Mouse (Mus musculus): ENCODE measurements around the gene Cdon. TPM values are rescaled to one million over a fixed set of nuclear protein-coding genes. Genes with fewer than 3 reads are reported as not detected.

Cdon gene
- total RNA-seq, 1 experiment from 2014 or later: 22.1 TPM

- no peak for DNase-seq
Observed at GRCm38 (mm10) chr9:35493733-35494092, 72.8 kb downstream of the Cdon start.

- no peak for DNase-seq
Observed at GRCm38 (mm10) chr9:35494937-35495336, 74.0 kb downstream of the Cdon start.

- DNase-seq: no peak
Observed at GRCm38 (mm10) chr9:35495471-35495870, 74.5 kb downstream of the Cdon start.

- DNase-seq: no peak
Observed at GRCm38 (mm10) chr9:35499946-35500345, 79.0 kb downstream of the Cdon start.

- DNase-seq: no peak
Observed at GRCm38 (mm10) chr9:35502361-35503000, 81.6 kb downstream of the Cdon start.

- peak; percentile 53 for DNase-seq
Observed at GRCm38 (mm10) chr9:35508234-35508633, 87.3 kb downstream of the Cdon start.

GRCm38 (mm10) chr9:35513900-35514299, 93.0 kb downstream of the Cdon start:
- DNase-seq: no peak

- DNase-seq: no peak
Observed at GRCm38 (mm10) chr9:35516182-35516581, 95.3 kb downstream of the Cdon start.

- no peak for DNase-seq
Observed at GRCm38 (mm10) chr9:35516711-35517110, 95.8 kb downstream of the Cdon start.

GRCm38 (mm10) chr9:35518169-35518568, 97.2 kb downstream of the Cdon start, which contains the start of gene Gm1113:
TSS of gene Gm1113 (minus strand) at chr9:35518269.
- DNase-seq: no peak

GRCm38 (mm10) chr9:35520631-35521348, 99.9 kb downstream of the Cdon start:
- no peak for DNase-seq

- no peak for DNase-seq
Observed at GRCm38 (mm10) chr9:35522241-35522640, 101.3 kb downstream of the Cdon start.

GRCm38 (mm10) chr9:35522821-35523515, 102.0 kb downstream of the Cdon start:
- no peak for DNase-seq

- DNase-seq: peak; percentile 19
Observed at GRCm38 (mm10) chr9:35523541-35523940, 102.6 kb downstream of the Cdon start.

- peak; percentile 81 for DNase-seq
Observed at GRCm38 (mm10) chr9:35523941-35524411, 103.0 kb downstream of the Cdon start.

- DNase-seq: no peak
Observed at GRCm38 (mm10) chr9:35529141-35529540, 108.2 kb downstream of the Cdon start.

- no peak for DNase-seq
Observed at GRCm38 (mm10) chr9:35529796-35530195, 108.9 kb downstream of the Cdon start.

GRCm38 (mm10) chr9:35533266-35533665, 112.3 kb downstream of the Cdon start:
- DNase-seq: no peak

GRCm38 (mm10) chr9:35535110-35535509, 114.2 kb downstream of the Cdon start:
- DNase-seq: peak; percentile 63

GRCm38 (mm10) chr9:35535876-35536275, 114.9 kb downstream of the Cdon start:
- no peak for DNase-seq

- DNase-seq: no peak
Observed at GRCm38 (mm10) chr9:35539001-35539750, 118.2 kb downstream of the Cdon start.

GRCm38 (mm10) chr9:35541024-35541423, 120.1 kb downstream of the Cdon start:
- no peak for DNase-seq

All from adrenal gland, postnatal 14 days (tissue).